Mouse (Mus musculus) neural tube, embryonic 13.5 days (tissue): ENCODE measurements at regions not wholly inside any gene's neighbourhood (a gene's known extent, or its start where the extent isn't known, plus 50 kb on each side); places are given as distances from the start of the nearest gene placed in this dataset.
A peak's percentile ranks its signal among the peaks of the same experiment; 100 is the strongest.

Source experiments
- ATAC-seq: fragments of 200-750 bp; cut with Nextera tagmentation; 2 replicates; pipeline ENCODE4 v1.8.0; 2017; ENCODE audit warnings: low read depth, mild to moderate bottlenecking, moderate TSS enrichment, moderate library complexity
- H3K27ac ChIP-seq: fragments of 300-500 bp; sonication (generic); replicated peaks from 2 replicates; pipeline ENCODE4 v1.5.1; 2015; ENCODE audit warnings: moderate library complexity, mild to moderate bottlenecking, inconsistent platforms
- H3K27me3 ChIP-seq: fragments of 300-500 bp; sonication (generic); 2 replicates; pipeline ENCODE4 v1.6.1; 2015; ENCODE audit warnings: mild to moderate bottlenecking, inconsistent platforms
- H3K36me3 ChIP-seq: fragments of 300-500 bp; sonication (generic); 2 replicates; pipeline ENCODE4 v1.6.1; 2015; ENCODE audit warnings: mild to moderate bottlenecking, inconsistent platforms
- H3K4me1 ChIP-seq: fragments of 300-500 bp; sonication (generic); replicated peaks from 2 replicates; pipeline ENCODE4 v1.6.1; 2015; ENCODE audit warnings: inconsistent platforms
- H3K4me2 ChIP-seq: fragments of 300-500 bp; sonication (generic); 2 replicates; pipeline ENCODE4 v1.6.1; 2015; ENCODE audit warnings: inconsistent platforms, mild to moderate bottlenecking, moderate library complexity
- H3K4me3 ChIP-seq: fragments of 300-500 bp; sonication (generic); 2 replicates; pipeline ENCODE4 v1.5.1; 2015; ENCODE audit warnings: mild to moderate bottlenecking, inconsistent platforms
- H3K9ac ChIP-seq: fragments of 300-500 bp; sonication (generic); 2 replicates; pipeline ENCODE4 v1.6.1; 2015; ENCODE audit warnings: moderate library complexity, mild to moderate bottlenecking, inconsistent platforms
- H3K9me3 ChIP-seq: fragments of 300-500 bp; sonication (generic); 2 replicates; pipeline ENCODE4 v1.6.1; 2016; ENCODE audit warnings: inconsistent platforms
- WGBS: fragments of 180-500 bp; shearing (Covaris S2); methylation state at CpG from one replicate; pipeline ENCODE4 v1.1.7; 2015; 5-methylcytosine and 5-hydroxymethylcytosine counted together

DNA sequence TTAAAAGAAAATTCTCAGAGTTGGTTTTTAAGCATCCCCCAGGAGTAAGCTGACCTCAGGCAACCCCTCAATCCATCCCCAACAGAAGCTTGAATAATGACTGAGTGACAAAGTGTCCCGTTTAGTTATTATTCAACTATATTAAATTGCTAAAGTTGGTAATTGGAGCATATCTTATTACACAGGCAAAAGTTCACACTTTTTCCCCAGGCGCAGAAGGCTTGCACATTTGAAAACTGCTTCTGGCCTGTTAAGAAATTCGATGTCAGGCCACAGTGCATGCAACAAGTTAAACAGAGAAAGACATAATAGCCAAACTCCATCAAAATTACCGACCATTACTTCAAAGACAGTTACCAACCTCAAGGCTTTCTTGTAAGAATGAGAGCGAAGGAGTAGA, 240.3 kb downstream of the Pik3r1 start:
- no peak for ATAC-seq
- H3K9me3 ChIP-seq, result no peaks in the 10 kb centered on the region

DNA sequence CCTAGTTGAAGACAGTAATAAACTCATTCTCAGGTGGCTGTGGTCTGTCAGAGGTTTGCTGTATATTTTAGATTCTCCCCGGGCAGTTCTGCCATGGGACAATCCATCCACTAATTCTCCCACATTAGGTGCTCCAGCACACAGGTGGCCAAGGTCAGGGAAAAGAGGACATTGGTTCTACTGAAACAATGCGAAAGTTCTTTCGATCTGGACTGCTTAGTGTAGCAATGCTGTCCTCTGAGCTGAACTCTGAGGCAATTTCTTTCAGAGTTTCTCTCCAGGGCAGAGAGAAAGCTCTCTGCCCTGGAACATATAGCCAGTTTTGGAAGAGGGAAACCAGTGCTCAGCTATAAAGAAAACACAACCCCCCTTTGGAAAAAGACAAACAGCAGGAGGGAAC, 243.2 kb downstream of the Pik3r1 start:
- no peak overlapping the region for H3K27ac ChIP-seq
- H3K4me3 ChIP-seq, result no peak overlapping the region
- H3K9ac ChIP-seq, result no peak overlapping the region
- ATAC-seq, result no peak
- no peaks in the 10 kb centered on the region for H3K36me3 ChIP-seq
- H3K4me1 ChIP-seq, result no peaks in the 10 kb centered on the region
- H3K27me3 ChIP-seq, result no peaks in the 10 kb centered on the region
- H3K9me3 ChIP-seq, result no peaks in the 10 kb centered on the region
- WGBS, result 85% methylated on average over 3 of the region's 3 CpGs
- no peak overlapping the region for H3K4me2 ChIP-seq

More for the DNA sequence above, 240.3 kb downstream of the Pik3r1 start:
- Histone ChIP-seq H3K4me2 (no peak overlapping the region), H3K4me1 (no peaks in the 10 kb centered on the region), H3K4me3 (no peak overlapping the region), H3K9ac (no peak overlapping the region), H3K27ac (no peak overlapping the region), H3K36me3 (no peaks in the 10 kb centered on the region), H3K27me3 (no peaks in the 10 kb centered on the region)
- WGBS, result 84% methylated on average over 5 of the region's 5 CpGs

DNA sequence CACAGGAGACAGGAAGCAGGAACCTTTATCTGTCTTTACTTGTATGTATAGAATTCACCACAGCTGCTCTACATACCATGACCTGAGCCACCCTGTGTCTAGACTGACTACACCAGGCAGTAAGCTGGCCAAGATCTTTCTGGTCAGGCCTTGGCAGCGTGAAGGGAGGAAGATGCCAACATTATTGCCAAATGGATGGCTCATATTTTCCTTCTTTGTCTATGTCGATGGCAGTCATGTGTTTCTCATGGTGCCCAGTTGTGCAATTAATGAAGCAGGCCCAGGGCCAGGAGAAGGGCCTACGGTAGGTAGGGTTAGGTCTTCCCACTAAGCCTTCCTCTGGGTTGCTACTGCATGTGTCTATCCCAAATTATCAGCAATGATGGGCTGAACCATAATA, 243.8 kb downstream of the Pik3r1 start:
- no peak overlapping the region for H3K4me2 ChIP-seq
- whole genome bisulfite sequencing, result 85% methylated on average over 3 of the region's 3 CpGs
- H3K9me3 ChIP-seq, result no peaks in the 10 kb centered on the region
- ATAC-seq, result no peak
- no peaks in the 10 kb centered on the region for H3K27me3 ChIP-seq
- H3K4me3 ChIP-seq, result no peak overlapping the region
- H3K27ac ChIP-seq, result no peak overlapping the region
- H3K36me3 ChIP-seq, result no peaks in the 10 kb centered on the region
- H3K9ac ChIP-seq, result no peak overlapping the region
- H3K4me1 ChIP-seq, result no peaks in the 10 kb centered on the region

DNA sequence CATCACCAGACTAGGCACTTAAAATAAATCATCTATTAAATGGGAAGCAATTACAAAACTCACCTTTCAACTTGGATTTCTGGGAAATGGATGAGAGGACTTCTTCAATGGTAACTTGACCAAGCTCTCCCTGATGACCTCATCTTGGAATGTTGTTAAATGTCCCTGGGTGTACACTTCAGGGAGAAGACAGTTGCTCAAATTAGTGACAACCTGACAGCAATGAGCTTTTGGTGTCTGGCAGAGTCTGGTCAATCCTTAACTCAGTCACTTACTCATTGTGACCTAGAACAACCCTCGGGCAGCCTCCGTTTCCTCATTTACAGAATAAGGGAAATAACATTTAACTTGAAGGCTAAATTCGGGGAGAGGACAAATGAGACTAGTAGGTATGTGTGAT, 244.5 kb downstream of the Pik3r1 start:
- Histone ChIP-seq H3K4me2 (no peak overlapping the region), H3K4me3 (no peak overlapping the region), H3K27me3 (no peaks in the 10 kb centered on the region), H3K4me1 (no peaks in the 10 kb centered on the region), H3K9me3 (no peaks in the 10 kb centered on the region), H3K9ac (no peak overlapping the region), H3K36me3 (no peaks in the 10 kb centered on the region), H3K27ac (no peak overlapping the region)
- ATAC-seq, result no peak
- 86% methylated on average over 3 of the region's 3 CpGs for WGBS

DNA sequence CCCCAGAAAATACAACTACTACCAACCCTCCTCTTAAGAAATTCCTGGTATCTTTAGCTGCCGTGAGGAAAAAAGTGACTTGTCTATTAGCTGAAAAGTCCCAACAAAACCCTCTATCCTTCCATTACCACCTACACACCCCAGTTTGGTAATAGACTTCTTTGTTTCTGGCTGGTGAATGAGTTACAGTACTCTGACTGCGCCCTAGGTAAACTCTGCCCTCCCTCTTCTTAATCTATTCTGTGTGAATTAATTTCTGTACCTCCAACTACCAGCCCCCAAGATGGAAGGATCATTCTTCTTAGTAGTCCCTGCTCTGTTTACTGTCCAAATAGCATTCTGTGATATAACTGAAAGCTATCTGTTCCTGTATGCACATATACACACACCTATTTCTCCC, 245.4 kb downstream of the Pik3r1 start:
- Histone ChIP-seq H3K27ac (no peak overlapping the region), H3K4me2 (no peak overlapping the region), H3K4me1 (no peaks in the 10 kb centered on the region), H3K9me3 (no peaks in the 10 kb centered on the region), H3K36me3 (no peaks in the 10 kb centered on the region), H3K27me3 (no peaks in the 10 kb centered on the region), H3K9ac (no peak overlapping the region), H3K4me3 (no peak overlapping the region)
- no peak for ATAC-seq
- 87% methylated on average over 2 of the region's 2 CpGs for WGBS

DNA sequence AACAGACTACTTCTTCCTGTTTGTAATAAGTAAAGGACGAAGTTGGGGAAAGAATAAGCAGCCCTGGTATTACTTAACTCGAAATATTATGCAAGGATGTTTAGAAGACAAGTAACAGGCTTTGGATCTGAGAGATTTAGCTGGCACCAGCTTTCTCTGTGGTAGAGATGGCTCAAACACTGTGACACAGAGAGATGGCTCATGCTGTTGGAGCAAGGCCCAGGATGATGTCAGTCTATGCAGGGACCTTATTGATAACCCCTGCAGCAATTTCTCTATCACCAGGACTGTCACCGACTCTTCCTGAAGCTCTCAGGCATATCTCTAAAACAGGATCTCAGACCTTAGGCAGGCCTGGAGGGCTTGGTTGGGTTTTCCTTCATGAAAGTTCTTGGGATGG, 254.7 kb downstream of the Pik3r1 start:
- Histone ChIP-seq H3K4me3 (no peak overlapping the region), H3K27ac (no peak overlapping the region), H3K9me3 (peaks cover 5% of the 10 kb centered on the region), H3K9ac (no peak overlapping the region), H3K4me1 (no peaks in the 10 kb centered on the region), H3K36me3 (no peaks in the 10 kb centered on the region), H3K27me3 (no peaks in the 10 kb centered on the region), H3K4me2 (no peak overlapping the region)
- no peak for ATAC-seq
- 82% methylated on average over 3 of the region's 3 CpGs for WGBS

DNA sequence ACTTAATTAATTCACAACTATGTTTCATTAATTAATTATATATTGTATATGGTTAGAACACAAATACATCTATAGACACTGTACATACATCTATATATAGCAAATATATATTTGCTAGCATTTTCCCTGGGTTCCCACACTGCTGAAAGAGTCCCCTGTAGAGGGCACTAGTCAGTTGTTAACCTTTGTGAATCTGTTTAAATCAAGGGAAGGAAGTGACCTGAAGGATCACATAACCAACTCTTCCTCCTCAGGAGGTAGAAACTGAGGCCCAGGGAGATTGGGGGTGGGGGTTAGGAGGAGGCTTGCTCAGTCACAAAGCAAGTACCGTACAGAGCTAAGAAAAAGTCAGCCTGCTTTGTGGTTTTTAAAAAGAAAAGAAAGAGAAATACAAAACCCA, 258.1 kb downstream of the Pik3r1 start:
- Histone ChIP-seq H3K27me3 (no peaks in the 10 kb centered on the region), H3K27ac (no peak overlapping the region), H3K4me2 (no peak overlapping the region), H3K9ac (no peak overlapping the region), H3K36me3 (no peaks in the 10 kb centered on the region), H3K4me1 (no peaks in the 10 kb centered on the region), H3K4me3 (no peak overlapping the region), H3K9me3 (no peaks in the 10 kb centered on the region)
- ATAC-seq, result no peak
- WGBS, result 68% methylated on average over 1 of the region's 1 CpGs

DNA sequence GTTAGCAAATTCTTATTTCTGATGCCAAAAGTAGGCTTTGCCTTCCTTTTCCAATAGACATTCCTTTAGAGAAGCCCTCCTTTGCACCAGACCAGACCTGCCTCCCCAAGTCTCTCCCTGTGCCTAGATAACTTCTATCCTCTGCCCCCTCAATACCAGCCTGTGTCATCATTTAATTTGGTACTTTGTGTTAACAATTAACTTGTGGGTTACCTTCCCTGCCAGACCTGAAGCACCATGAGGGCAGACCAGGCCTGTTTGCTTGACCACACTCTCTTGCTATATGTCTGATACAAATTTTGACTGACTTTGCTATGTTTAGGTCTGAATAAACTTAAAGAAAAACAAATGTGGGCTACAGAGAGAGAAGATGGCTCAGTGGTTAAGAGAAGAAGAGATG, 259.7 kb downstream of the Pik3r1 start:
- Histone ChIP-seq H3K4me2 (no peak overlapping the region), H3K9ac (no peak overlapping the region), H3K9me3 (no peaks in the 10 kb centered on the region), H3K36me3 (no peaks in the 10 kb centered on the region), H3K4me3 (no peak overlapping the region), H3K4me1 (no peaks in the 10 kb centered on the region), H3K27me3 (no peaks in the 10 kb centered on the region), H3K27ac (no peak overlapping the region)
- no peak for ATAC-seq

DNA sequence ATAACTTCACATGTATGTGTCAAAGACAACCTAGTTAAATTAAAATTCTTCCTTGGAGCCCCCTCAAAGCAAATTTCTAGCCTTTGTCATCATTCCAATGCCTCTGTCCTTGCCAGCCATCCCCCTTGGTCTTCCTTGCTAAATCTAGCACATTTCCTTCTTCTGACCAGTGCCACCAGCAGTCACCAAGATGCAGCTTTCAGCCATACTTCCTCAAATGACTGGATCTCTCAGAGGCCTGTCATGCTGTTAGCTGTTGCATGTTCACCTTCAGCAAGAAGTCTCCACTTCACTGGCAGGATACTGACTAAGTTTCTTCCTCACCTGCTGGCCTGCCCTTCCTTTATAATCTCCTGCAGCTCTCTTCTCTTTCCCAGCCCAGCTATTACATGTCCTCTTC, 261.3 kb downstream of the Pik3r1 start:
- Histone ChIP-seq H3K4me1 (no peaks in the 10 kb centered on the region; the same call in 1 of the 2 replicates), H3K9me3 (no peaks in the 10 kb centered on the region), H3K9ac (no peak overlapping the region), H3K36me3 (no peaks in the 10 kb centered on the region), H3K4me3 (no peak overlapping the region), H3K27me3 (no peaks in the 10 kb centered on the region), H3K27ac (no peak overlapping the region), H3K4me2 (no peak overlapping the region)
- no peak for ATAC-seq

DNA sequence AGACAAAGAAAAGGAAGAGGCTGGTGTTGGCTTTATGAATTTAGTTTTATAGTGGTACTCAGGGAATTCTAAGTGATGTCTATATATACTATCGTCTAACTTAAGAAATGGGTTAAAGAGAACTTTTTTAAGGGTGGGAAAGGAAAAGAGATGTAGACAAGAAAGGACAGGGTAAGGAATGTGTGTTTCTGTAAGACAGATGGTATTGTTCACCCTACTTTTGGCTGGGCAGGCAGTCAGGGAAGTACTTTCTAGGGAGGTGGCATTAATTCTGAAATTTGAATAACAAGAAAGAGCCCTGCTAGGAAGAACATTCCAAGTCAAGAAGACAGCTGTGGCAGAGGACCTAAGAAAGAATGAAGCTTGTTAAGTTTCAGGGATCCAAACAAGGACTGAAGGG, 263.0 kb downstream of the Pik3r1 start:
- Histone ChIP-seq H3K4me2 (no peak overlapping the region), H3K9me3 (no peaks in the 10 kb centered on the region), H3K4me1 (no peaks in the 10 kb centered on the region; the same call in 1 of the 2 replicates), H3K27me3 (no peaks in the 10 kb centered on the region), H3K9ac (no peak overlapping the region), H3K4me3 (no peak overlapping the region), H3K36me3 (no peaks in the 10 kb centered on the region), H3K27ac (no peak overlapping the region)
- 85% methylated on average over 1 of the region's 1 CpGs for WGBS
- ATAC-seq, result no peak

DNA sequence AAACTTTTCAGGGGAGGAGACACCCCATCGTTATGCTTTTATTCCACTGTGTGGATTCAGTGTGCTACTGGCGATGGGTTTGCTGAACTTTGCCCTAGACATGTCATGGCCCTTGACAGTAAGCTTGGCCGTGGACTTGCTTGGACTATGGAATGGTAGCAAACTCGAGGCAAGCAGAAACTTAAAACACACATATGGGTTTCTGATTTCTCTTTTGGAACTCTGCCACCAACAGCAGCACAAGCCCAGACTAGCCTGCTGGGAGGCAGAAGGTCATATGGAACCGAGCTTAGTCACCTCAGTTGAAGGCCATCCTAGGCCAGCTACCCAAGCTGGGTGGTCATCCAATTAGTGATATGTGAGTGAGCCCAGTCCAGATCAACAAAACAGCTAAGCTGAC, 263.8 kb downstream of the Pik3r1 start:
- no peak for ATAC-seq
- no peak overlapping the region for H3K4me3 ChIP-seq
- no peak overlapping the region for H3K27ac ChIP-seq
- no peaks in the 10 kb centered on the region for H3K36me3 ChIP-seq
- H3K4me1 ChIP-seq, result no peaks in the 10 kb centered on the region; the same call in 1 of the 2 replicates
- 71% methylated on average over 5 of the region's 5 CpGs for WGBS
- no peak overlapping the region for H3K4me2 ChIP-seq
- H3K9me3 ChIP-seq, result no peaks in the 10 kb centered on the region
- no peaks in the 10 kb centered on the region for H3K27me3 ChIP-seq
- H3K9ac ChIP-seq, result no peak overlapping the region

DNA sequence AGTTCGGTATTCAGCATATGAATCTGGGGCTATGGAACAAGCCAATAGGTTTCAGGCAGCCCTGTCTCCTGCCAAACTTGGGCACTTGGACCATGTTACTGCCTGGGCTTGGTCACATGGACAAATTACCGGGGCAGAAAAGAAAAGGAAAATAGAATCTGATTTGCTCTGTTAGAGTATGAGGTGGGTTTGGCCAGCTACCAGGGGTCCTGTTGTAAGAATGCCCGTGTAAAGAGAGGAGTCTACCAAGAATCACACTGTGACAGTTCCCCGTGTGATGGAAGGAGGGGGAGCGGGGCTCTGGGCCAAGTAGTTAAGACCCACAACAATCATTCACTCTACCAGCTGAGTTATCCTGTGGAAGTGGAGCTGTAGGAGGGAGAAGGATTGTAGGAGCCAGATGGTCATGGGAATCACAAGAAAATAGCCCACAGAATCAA, 266.2 kb downstream of the Pik3r1 start:
- Histone ChIP-seq H3K4me3 (no peak overlapping the region), H3K4me1 (no peaks in the 10 kb centered on the region; the same call in 1 of the 2 replicates), H3K9ac (no peak overlapping the region), H3K36me3 (no peaks in the 10 kb centered on the region), H3K9me3 (no peaks in the 10 kb centered on the region), H3K4me2 (no peak overlapping the region), H3K27ac (no peak overlapping the region), H3K27me3 (no peaks in the 10 kb centered on the region)
- peak; percentile 79 for ATAC-seq
- WGBS, result 61% methylated on average over 5 of the region's 5 CpGs

DNA sequence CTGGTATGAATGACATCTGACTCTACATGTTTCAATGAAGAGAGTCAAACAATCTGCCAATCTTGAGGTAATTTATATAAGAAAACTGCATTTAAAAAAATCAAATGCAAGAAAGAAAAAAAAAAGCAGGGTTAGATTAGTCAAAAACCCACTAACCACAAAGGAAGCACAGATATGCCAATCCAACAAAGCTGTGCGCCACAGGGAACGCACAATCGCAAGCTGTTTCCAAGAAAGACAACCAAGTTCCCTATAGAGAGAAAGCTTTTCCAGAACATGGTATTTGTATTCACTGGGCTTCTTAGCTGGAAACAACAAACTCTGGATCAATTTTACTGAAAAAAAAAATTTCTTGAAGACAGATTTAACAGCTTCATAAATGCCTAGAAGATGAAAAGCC, 267.0 kb downstream of the Pik3r1 start:
- WGBS, result 95% methylated on average over 3 of the region's 3 CpGs
- Histone ChIP-seq H3K27me3 (no peaks in the 10 kb centered on the region), H3K4me2 (no peak overlapping the region), H3K4me1 (no peaks in the 10 kb centered on the region; the same call in 1 of the 2 replicates), H3K36me3 (no peaks in the 10 kb centered on the region), H3K9ac (no peak overlapping the region), H3K9me3 (peaks cover 2% of the 10 kb centered on the region; the same call in 1 of the 2 replicates), H3K27ac (no peak overlapping the region), H3K4me3 (no peak overlapping the region)
- ATAC-seq, result no peak
